In the genomic region with DNA sequence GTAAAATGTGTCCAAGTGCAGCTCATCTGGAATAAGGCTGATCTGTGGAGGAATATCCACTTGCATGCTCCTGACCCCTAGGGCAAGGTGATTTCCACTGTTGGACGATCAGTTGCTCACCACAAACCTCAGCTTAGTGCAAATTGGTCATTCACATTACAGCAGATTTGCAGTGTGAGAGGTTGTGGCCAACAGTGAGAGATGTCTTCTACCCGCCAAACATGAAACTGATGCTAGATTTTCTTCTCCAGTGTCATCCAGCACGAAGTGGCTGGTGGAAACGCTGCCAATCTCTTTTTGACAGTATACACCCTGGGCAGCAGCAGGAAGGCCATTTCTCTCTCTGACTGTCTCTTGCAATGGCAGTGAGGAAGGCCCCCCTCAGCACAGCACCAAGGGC, we compare ENCODE assay signal across 8 mouse cellular contexts. TPM values are rescaled to one million over a fixed set of nuclear protein-coding genes. Genes with fewer than 3 reads are reported as not detected.
DNase-seq lines count a peak whose midpoint lies in the region; ATAC-seq lines count a peak whose summit lies in the region.

No protein-coding gene starts in this region.

- H3K4me3 ChIP-seq in neural tube, embryonic 11.5 days (ENCODE audit: low read depth, low read length), result no peak overlapping the region
- peak overlapping the region; percentile 95 for H3K4me3 ChIP-seq in hindbrain, embryonic 15.5 days

- peaks cover 2% of the 10 kb centered on the region; the same call in 1 of the 2 replicates for H3K36me3 ChIP-seq in neural tube, embryonic 11.5 days (ENCODE audit: control insufficient read depth, insufficient read depth, low read length)
- H3K36me3 ChIP-seq in hindbrain, embryonic 15.5 days, result peaks cover 4% of the 10 kb centered on the region; the same call in 1 of the 2 replicates

- no peaks in the 10 kb centered on the region for H3K9me3 ChIP-seq in neural tube, embryonic 11.5 days (ENCODE audit: control insufficient read depth, low read length)
- no peaks in the 10 kb centered on the region for H3K9me3 ChIP-seq in hindbrain, embryonic 15.5 days

- peak; percentile 22 for DNase-seq in cerebellum, adult 11 months
- DNase-seq in cerebellum, postnatal 4 days (ENCODE audit: low spot score in 2 of 2), result no peak
- no peak for DNase-seq in neural tube, embryonic 11.5 days (ENCODE audit: low spot score)
- no peak for DNase-seq in neural tube, embryonic 10.5 days (ENCODE audit: extremely low spot score, low spot score)
- DNase-seq in naive thymus-derived CD4-positive, alpha-beta T cell, adult 2 months (ENCODE audit: low read depth), result peak; percentile 35
- DNase-seq in embryo, embryonic 9.5 days (ENCODE audit: extremely low spot score), result no peak
- no peak for DNase-seq in spleen, postnatal 36 days (ENCODE audit: low spot score in 2 of 2)

- no peak for ATAC-seq in neural tube, embryonic 11.5 days (ENCODE audit: insufficient read depth, low FRiP score, low TSS enrichment)
- no peak for ATAC-seq in hindbrain, embryonic 15.5 days (ENCODE audit: low FRiP score, low read depth)

- peak overlapping the region; percentile 94; the same call in 1 of the 2 replicates for H3K27ac ChIP-seq in neural tube, embryonic 11.5 days (ENCODE audit: low read depth, low read length)
- H3K27ac ChIP-seq in hindbrain, embryonic 15.5 days (replicated peaks), result peak overlapping the region; percentile 97

- H3K9ac ChIP-seq in neural tube, embryonic 11.5 days (ENCODE audit: low read length), result peak overlapping the region; percentile 98
- H3K9ac ChIP-seq in hindbrain, embryonic 15.5 days, result peak overlapping the region; percentile 99

- no peak overlapping the region for H3K4me2 ChIP-seq in neural tube, embryonic 11.5 days (ENCODE audit: low read depth)
- H3K4me2 ChIP-seq in hindbrain, embryonic 15.5 days, result peak overlapping the region; percentile 75

- peaks cover 5% of the 10 kb centered on the region; the same call in 1 of the 2 replicates for H3K4me1 ChIP-seq in neural tube, embryonic 11.5 days (ENCODE audit: control insufficient read depth, insufficient read depth, low read length)
- peaks cover 28% of the 10 kb centered on the region for H3K4me1 ChIP-seq in hindbrain, embryonic 15.5 days (replicated peaks)

- WGBS in neural tube, embryonic 11.5 days, result 86% methylated on average over 4 of the region's 4 CpGs
- 77% methylated on average over 4 of the region's 4 CpGs for WGBS in hindbrain, embryonic 15.5 days

- no peaks in the 10 kb centered on the region for H3K27me3 ChIP-seq in neural tube, embryonic 11.5 days (ENCODE audit: control insufficient read depth, insufficient read depth, low read length)
- no peaks in the 10 kb centered on the region for H3K27me3 ChIP-seq in hindbrain, embryonic 15.5 days

RNA-seq across cellular contexts. Expression of a gene that starts 0.8 kb away (rescaled TPM):
- 251 and 253 TPM in 2 replicates for polyA plus RNA-seq in neural tube, embryonic 11.5 days (2014; fragmentation: Nextera tagmentation; extraction: Ambion mirVana)
- 273 and 278 TPM in 2 replicates for polyA plus RNA-seq in hindbrain, embryonic 15.5 days (2015; fragmentation: Nextera tagmentation; extraction: Ambion mirVana)

RNA-seq across cellular contexts. Expression of a gene that starts 54.7 kb away (rescaled TPM):
- polyA plus RNA-seq in neural tube, embryonic 11.5 days (2014; fragmentation: Nextera tagmentation; extraction: Ambion mirVana), result 1.7 and 2.7 TPM in 2 replicates
- polyA plus RNA-seq in hindbrain, embryonic 15.5 days (2015; fragmentation: Nextera tagmentation; extraction: Ambion mirVana), result 16.8 and 17.6 TPM in 2 replicates

Comparison
In these comparisons a context has a peak if more than half of its experiments do, and no peak if none do; other contexts are left out.
1. DNase-seq: peak in cerebellum, adult 11 months (single experiment) and naive thymus-derived CD4-positive, alpha-beta T cell, adult 2 months (single experiment); none in cerebellum, postnatal 4 days (0 of 2), neural tube, embryonic 11.5 days (single experiment), neural tube, embryonic 10.5 days (single experiment), embryo, embryonic 9.5 days (single experiment) and spleen, postnatal 36 days (0 of 2).